Mouse (Mus musculus) E14TG2a.4 (cell line): ENCODE data around the gene Notch1.
A peak's percentile ranks its signal among the peaks of the same experiment; 100 is the strongest.

Experiments
- H3K27me3 ChIP-seq: 2 replicates; pipeline ENCODE4 v1.6.1; 2014; ENCODE audit warnings: low read length, control low read depth; ENCODE audit not compliant: insufficient read depth
- H3K36me3 ChIP-seq: 2 replicates; pipeline ENCODE4 v1.6.1; 2014; ENCODE audit warnings: low read length, control low read depth; ENCODE audit not compliant: insufficient read depth
- H3K4me1 ChIP-seq: replicated peaks from 2 replicates; pipeline ENCODE4 v1.6.1; 2014; ENCODE audit warnings: low read depth, low read length, control low read depth
- H3K4me3 ChIP-seq: replicated peaks from 2 replicates; pipeline ENCODE4 v1.5.1; 2014; ENCODE audit warnings: mild to moderate bottlenecking, low read length
- H3K9me3 ChIP-seq: 2 replicates; pipeline ENCODE4 v1.6.1; 2014; ENCODE audit warnings: low read length, control low read depth
- CTCF ChIP-seq: conservative IDR thresholded peaks from 2 replicates; pipeline ENCODE4 v1.5.1; 2014; ENCODE audit warnings: low read length
- NANOG ChIP-seq: IDR thresholded peaks from 2 replicates; pipeline ENCODE4 v1.6.1; 2014; ENCODE audit warnings: borderline replicate concordance, low read length, mixed read lengths
- POU5F1 ChIP-seq: IDR thresholded peaks from 2 replicates; pipeline ENCODE4 v1.6.1; 2014; ENCODE audit warnings: low read length, borderline replicate concordance

The Notch1 gene

DNA sequence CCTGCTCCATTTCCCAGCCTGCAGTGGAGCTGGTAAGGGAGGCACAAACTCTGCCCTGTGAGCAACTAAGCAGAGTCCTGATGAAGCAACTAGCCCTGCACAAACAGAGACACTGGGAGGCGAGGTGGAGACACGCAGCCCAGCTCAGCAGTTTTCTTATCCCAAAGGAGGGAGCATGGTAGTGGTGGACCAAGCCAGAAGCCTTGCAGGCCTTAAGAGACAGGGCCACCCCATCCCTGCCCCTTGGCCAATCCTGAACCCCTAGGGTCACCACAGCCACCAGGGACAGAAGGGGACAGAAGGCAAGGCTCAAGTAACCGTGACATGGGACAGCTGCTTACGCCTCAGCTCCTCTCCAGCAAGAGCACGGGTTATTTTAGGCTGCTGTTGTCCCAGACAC lies 54.8 kb downstream of the Notch1 start:
- TF ChIP-seq POU5F1 (no peak), CTCF (no peak), NANOG (no peak)
- peaks cover 83% of the 10 kb centered on the region for H3K4me1 ChIP-seq
- peak overlapping the region; percentile 79 for H3K4me3 ChIP-seq
- no peaks in the 10 kb centered on the region for H3K27me3 ChIP-seq
- no peaks in the 10 kb centered on the region for H3K9me3 ChIP-seq
- peaks cover 72% of the 10 kb centered on the region for H3K36me3 ChIP-seq

DNA sequence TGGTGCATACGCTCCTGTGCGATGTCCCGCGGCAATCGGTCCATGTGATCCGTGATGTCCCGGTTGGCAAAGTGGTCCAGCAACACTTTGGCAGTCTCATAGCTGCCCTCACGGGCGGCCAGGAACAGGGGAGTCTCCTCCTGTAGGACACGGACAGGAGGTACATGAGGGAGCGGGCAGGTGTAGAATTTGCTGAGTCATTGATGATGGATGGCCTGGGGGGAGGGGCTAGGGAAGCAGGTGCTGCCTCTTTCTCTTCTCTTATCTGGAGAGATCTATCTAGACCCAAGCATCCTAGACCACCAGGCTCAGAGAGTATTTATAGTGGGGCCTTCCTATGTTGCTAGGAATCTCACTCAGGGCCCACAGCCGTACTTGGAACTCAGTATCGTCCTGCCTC lies 55.6 kb downstream of the Notch1 start:
- no peaks in the 10 kb centered on the region for H3K9me3 ChIP-seq
- peaks cover 64% of the 10 kb centered on the region for H3K36me3 ChIP-seq
- TF ChIP-seq CTCF, result no peak
- no peak for TF ChIP-seq NANOG
- no peak for TF ChIP-seq POU5F1
- H3K4me1 ChIP-seq, result peaks cover 84% of the 10 kb centered on the region
- H3K4me3 ChIP-seq, result peak overlapping the region; percentile 79
- no peaks in the 10 kb centered on the region for H3K27me3 ChIP-seq

DNA sequence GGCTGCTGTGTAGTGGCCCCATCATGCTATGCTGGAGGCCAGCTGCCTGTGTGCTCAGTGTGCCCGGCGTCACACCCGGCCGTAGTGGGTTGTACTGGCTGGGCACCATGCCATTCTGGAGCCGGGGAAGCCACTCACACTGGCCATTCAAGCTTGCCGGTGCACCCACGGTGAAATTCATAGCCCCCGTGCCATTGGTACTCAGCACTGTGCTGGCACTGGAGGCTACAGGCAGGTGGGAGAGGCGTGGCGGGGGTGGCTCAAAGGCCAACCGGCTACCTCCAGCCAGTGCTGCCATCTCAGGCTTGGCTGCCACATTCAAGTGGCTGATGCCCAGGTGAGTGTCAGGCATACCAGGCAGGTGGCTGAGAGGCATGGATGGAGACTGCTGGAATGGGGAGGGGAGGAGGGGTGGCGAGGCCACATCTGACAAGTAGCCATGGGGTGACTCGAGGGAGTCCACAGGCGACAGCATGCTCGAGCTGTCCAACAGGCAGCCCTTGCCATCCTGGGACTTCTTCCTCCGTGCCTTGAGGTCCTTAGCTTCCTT lies 56.3 kb downstream of the Notch1 start:
- Histone ChIP-seq H3K4me3 (peak overlapping the region; percentile 79), H3K36me3 (peaks cover 58% of the 10 kb centered on the region), H3K27me3 (no peaks in the 10 kb centered on the region), H3K9me3 (no peaks in the 10 kb centered on the region), H3K4me1 (peaks cover 88% of the 10 kb centered on the region)
- TF ChIP-seq POU5F1 (no peak), CTCF (no peak), NANOG (no peak)

DNA sequence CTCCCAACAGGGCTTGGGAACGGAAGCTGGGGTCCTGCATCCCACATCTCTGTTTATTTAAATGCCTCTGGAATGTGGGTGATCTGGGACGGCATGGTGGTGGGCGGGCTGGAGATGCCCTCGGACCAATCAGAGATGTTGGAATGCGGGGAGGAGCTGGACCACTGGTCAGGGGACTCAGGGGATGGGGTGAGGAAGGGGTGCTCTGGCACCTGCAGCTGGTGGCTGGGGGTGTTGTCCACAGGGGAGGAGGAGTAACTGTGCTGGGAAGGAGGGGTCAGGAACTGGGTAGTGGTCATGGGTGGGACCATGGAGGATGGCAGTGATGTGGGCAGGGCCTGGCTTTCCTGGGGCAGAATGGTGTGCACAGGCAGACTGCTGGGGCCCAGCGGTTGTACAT lies 57.0 kb downstream of the Notch1 start:
- H3K4me1 ChIP-seq, result peaks cover 87% of the 10 kb centered on the region
- H3K27me3 ChIP-seq, result no peaks in the 10 kb centered on the region
- no peak for TF ChIP-seq CTCF
- no peak for TF ChIP-seq POU5F1
- no peak for TF ChIP-seq NANOG
- H3K4me3 ChIP-seq, result peak overlapping the region; percentile 79
- H3K36me3 ChIP-seq, result peaks cover 51% of the 10 kb centered on the region
- no peaks in the 10 kb centered on the region for H3K9me3 ChIP-seq

DNA sequence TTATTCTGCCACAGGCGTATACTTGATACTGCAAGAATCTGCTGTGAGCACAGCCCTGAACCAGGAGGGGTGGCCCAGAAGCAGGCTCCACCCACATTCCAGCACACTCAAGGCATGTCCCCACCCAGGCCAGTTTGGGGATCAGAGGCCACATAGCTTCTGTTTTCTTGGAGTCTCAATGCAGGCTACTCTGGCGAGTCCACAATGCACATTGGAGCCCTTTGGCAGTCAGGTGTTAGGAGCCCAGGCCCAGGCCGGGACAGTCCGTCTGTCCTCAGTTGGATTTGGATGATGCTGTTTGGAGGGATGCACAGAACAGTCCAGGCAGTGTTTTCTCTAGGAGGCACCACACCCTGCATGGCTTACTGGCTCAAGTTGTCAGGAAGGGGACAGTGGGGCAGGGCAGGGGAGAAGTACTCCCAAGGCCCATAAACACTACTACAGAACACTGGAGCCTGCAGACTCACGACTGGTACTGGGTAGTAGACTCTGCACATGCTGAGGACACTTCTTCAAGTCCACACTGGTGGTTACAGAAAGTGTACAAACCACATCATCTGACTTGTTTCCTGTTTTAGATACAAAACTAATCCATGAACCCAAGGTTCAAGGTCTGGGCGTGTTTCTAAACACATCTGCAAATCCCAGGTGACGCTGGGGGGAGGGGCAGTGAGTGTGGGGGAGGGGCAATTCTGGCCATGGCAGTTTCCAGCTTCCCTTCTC lies 57.9 kb downstream of the Notch1 start:
- peaks cover 81% of the 10 kb centered on the region for H3K4me1 ChIP-seq
- no peaks in the 10 kb centered on the region for H3K9me3 ChIP-seq
- H3K4me3 ChIP-seq, result peak overlapping the region; percentile 79
- TF ChIP-seq CTCF (no peak), POU5F1 (no peak), NANOG (0 out of 2 replicates have a peak, but pooled peaks have one; percentile 17)
- no peaks in the 10 kb centered on the region for H3K27me3 ChIP-seq
- peaks cover 42% of the 10 kb centered on the region for H3K36me3 ChIP-seq

DNA sequence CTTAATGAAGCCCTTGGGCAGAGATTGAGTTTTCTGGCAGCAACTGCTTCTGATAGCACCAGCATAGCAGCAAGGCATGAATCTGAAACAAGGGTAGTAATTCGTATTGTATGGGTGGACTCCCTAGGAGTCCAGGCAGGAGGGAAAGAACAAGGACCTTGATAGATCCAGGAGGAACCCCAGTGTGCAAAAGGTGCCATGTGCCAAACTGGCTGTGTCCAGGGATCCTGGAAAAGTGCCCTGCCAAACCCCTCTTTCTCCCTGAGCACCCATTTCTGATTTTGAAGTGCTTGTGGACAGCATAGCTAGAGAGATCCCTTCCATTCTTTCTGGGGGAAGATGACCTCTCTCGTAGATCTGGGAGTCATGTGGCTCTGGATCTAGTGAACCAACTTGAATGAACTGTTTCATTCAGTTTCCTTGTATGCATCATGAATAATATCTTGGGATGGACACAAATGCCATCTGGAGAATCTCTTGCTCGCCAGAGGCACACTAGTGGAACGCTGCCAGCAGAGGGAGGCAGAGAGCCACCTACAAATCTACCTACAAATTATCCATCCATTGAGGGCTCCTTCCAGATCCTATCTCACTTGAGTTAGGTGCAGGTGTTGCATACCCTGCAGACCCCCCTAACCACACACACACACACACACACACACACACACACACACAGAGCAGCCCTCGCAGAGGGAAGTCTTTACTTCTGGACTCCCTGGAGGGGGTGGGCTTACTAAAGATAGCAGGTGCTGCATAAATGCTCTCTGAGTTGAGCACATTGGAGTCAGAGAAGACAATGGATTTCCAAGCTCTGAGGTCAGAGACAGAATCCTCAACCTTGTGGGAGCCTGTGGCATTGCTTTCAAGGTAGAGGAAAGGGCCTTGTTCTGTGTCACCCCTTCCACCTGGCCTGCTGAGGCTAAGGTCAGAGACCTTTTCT lies 67.1 kb downstream of the Notch1 start:
- no peak overlapping the region for H3K4me3 ChIP-seq
- H3K4me1 ChIP-seq, result peaks cover 41% of the 10 kb centered on the region
- peaks cover 8% of the 10 kb centered on the region; the same call in 1 of the 2 replicates for H3K36me3 ChIP-seq
- TF ChIP-seq POU5F1 (no peak), CTCF (peak; percentile 75)
- H3K9me3 ChIP-seq, result no peaks in the 10 kb centered on the region
- H3K27me3 ChIP-seq, result no peaks in the 10 kb centered on the region

DNA sequence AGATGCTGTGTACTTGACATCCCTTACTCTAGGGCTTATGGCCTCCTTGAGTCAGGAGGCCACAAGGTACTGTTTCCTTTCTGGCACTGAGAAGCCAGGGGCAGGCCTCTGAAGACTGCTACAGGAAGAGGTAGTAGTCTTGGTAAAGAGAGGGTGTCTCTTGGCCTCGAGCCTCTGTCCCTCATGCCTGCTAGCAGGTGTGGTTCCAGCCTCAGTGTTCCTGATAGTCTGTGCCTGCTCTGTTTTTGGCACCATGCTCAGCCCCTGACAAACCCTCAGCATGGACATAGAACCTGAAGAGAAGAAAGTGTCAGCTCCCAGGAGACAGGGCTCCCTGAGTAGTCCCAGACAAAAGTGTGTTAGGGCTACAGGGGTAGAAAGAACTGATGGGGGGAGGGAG lies 69.0 kb downstream of the Notch1 start:
- no peaks in the 10 kb centered on the region for H3K27me3 ChIP-seq
- TF ChIP-seq NANOG (no peak), CTCF (no peak), POU5F1 (no peak)
- H3K9me3 ChIP-seq, result no peaks in the 10 kb centered on the region
- H3K36me3 ChIP-seq, result peaks cover 8% of the 10 kb centered on the region; the same call in 1 of the 2 replicates
- H3K4me1 ChIP-seq, result peaks cover 57% of the 10 kb centered on the region
- H3K4me3 ChIP-seq, result 0 out of 2 replicates have a peak overlapping the region, but pooled peaks have one; percentile 4

DNA sequence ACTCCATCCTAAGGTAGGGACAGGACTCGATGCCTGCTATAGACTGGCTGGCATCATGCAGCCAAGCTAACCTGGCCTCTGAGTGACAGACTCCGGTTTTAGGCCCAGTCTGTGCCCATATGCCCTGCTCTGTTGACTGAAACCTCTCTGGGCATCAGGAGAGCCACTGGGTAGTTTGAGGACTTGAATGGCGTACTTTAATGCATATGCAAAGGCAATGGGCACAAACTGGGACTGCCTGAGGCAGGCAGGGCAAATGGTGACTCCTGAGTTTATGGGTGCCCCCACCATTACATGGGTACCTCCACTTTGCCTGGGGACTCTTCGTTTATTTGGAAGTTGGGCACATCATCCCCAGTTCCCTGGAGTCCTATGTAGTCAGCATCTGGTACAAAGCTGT lies 69.8 kb downstream of the Notch1 start:
- TF ChIP-seq NANOG, result no peak
- no peak for TF ChIP-seq POU5F1
- TF ChIP-seq CTCF, result no peak
- no peaks in the 10 kb centered on the region for H3K9me3 ChIP-seq
- H3K27me3 ChIP-seq, result no peaks in the 10 kb centered on the region
- peak overlapping the region; percentile 91 for H3K4me3 ChIP-seq
- peaks cover 64% of the 10 kb centered on the region for H3K4me1 ChIP-seq
- H3K36me3 ChIP-seq, result peaks cover 11% of the 10 kb centered on the region
